Mouse (Mus musculus): ENCODE results near the gene Papolb.

DNA sequence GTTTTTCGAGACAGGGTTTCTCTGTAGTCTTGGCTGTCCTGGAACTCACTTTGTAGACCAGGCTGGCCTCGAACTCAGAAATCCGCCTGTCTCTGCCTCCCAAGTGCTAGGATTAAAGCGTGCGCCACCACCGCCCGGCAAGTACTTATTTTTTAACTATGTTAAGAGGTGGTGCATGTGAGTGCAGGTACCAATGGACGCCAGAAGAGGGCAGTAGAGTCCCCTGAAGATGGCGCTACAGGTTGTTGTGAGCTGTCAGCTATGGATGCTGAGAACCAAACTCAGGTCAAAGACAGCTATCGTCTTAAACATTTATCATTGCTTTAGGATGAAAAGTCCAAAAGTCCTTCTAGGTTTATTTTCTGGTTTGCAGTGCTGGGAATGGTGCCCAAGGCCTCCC is 48.3 kb upstream of the Papolb start:
- TF ChIP-seq CTCF (IDR thresholded peaks at IDR 0.05; ENCODE audit: insufficient read depth, low read depth, low read length) (no peak), POLR2A (IDR thresholded peaks at IDR 0.05; ENCODE audit: insufficient read depth, low read depth, low read length) (no peak)

Data from olfactory bulb, adult 2 months (tissue).